10 mouse cellular contexts compared by ENCODE assay signal in genomic region chr13:31579866-31580265, GRCm38 (mm10). TPM values are rescaled to one million over a fixed set of nuclear protein-coding genes. Genes with fewer than 3 reads are reported as not detected.
DNase-seq lines count a peak whose midpoint lies in the region; ATAC-seq and TF ChIP-seq lines count a peak whose summit lies in the region.
"Had no signal": no experiment of that assay in that cellular context is flagged by ENCODE, and none has a peak within 500 bp of the region (broad histone marks: within the 10 kb centered on the region; RNA-seq: fewer than 3 reads in every experiment).

No protein-coding gene starts in this region.

- peak overlapping the region; percentile 32; the same call in 1 of the 2 replicates for H3K4me2 ChIP-seq in intestine, postnatal 0 days (replicated peaks; ENCODE audit: low read depth)
- H3K4me2 ChIP-seq in liver, postnatal 0 days (ENCODE audit: low read depth, low read length) = no peak overlapping the region
- H3K4me2 ChIP-seq in stomach, embryonic 16.5 days (ENCODE audit: low read depth, low read length) = peak overlapping the region; percentile 33
- H3K4me2 ChIP-seq: heart, embryonic 15.5 days; limb, embryonic 15.5 days had no signal

- no peak for TF ChIP-seq EP300 in liver, postnatal 0 days (IDR thresholded peaks at IDR 0.05; ENCODE audit: low read depth)

- no peaks in the 10 kb centered on the region for H3K36me3 ChIP-seq in thymus, adult 2 months (ENCODE audit: control insufficient read depth, insufficient read depth, low read length)
- no peaks in the 10 kb centered on the region for H3K36me3 ChIP-seq in intestine, postnatal 0 days (ENCODE audit: control insufficient read depth, insufficient read depth)
- no peaks in the 10 kb centered on the region for H3K36me3 ChIP-seq in liver, postnatal 0 days (replicated peaks; ENCODE audit: insufficient read depth, low read length)
- H3K36me3 ChIP-seq in stomach, embryonic 16.5 days (ENCODE audit: control insufficient read depth, insufficient read depth, low read length) = no peaks in the 10 kb centered on the region
- H3K36me3 ChIP-seq: heart, embryonic 15.5 days; limb, embryonic 15.5 days had no signal

- no peaks in the 10 kb centered on the region for H3K9me3 ChIP-seq in intestine, postnatal 0 days (ENCODE audit: control insufficient read depth)
- H3K9me3 ChIP-seq in liver, postnatal 0 days (ENCODE audit: low read length) = no peaks in the 10 kb centered on the region
- H3K9me3 ChIP-seq in stomach, embryonic 16.5 days (replicated peaks; ENCODE audit: control insufficient read depth, low read length) = no peaks in the 10 kb centered on the region
- H3K9me3 ChIP-seq: heart, embryonic 15.5 days; limb, embryonic 15.5 days had no signal

- TF ChIP-seq CTCF in thymus, adult 2 months (IDR thresholded peaks at IDR 0.05; ENCODE audit: borderline replicate concordance, control insufficient read depth, extremely low read depth, insufficient read depth, low read length, poor library complexity) = no peak
- peak; percentile 91 for TF ChIP-seq CTCF in intestine, postnatal 0 days (IDR thresholded peaks at IDR 0.05; ENCODE audit: low read depth)
- peak; percentile 79 for TF ChIP-seq CTCF in liver, postnatal 0 days (IDR thresholded peaks at IDR 0.05; ENCODE audit: low read depth)

- no peak overlapping the region for H3K9ac ChIP-seq in intestine, postnatal 0 days (ENCODE audit: low read depth, low read length)
- H3K9ac ChIP-seq in liver, postnatal 0 days (replicated peaks) = no peak overlapping the region
- H3K9ac ChIP-seq in stomach, embryonic 16.5 days (ENCODE audit: low read length) = no peak overlapping the region
- H3K9ac ChIP-seq: heart, embryonic 15.5 days; limb, embryonic 15.5 days had no signal

- no peak for TF ChIP-seq POLR2A in thymus, adult 2 months (IDR thresholded peaks at IDR 0.05; ENCODE audit: control insufficient read depth, extremely low read depth, insufficient read depth, low read length, poor library complexity)

- H3K4me3 ChIP-seq in thymus, adult 2 months (ENCODE audit: control insufficient read depth, insufficient read depth, low read length) = no peak overlapping the region
- H3K4me3 ChIP-seq in intestine, postnatal 0 days (ENCODE audit: low read depth, low read length) = no peak overlapping the region
- no peak overlapping the region for H3K4me3 ChIP-seq in liver, postnatal 0 days (ENCODE audit: low read depth, low read length)
- H3K4me3 ChIP-seq in stomach, embryonic 16.5 days (replicated peaks; ENCODE audit: low read length) = no peak overlapping the region
- H3K4me3 ChIP-seq: heart, embryonic 15.5 days; limb, embryonic 15.5 days had no signal

- peak; percentile 3 for DNase-seq in thymus, postnatal 25 days
- no peak for DNase-seq in thymus, adult 2 months
- DNase-seq in liver, postnatal 0 days = peak; percentile 74
- DNase-seq: layer of hippocampus, adult 9-11 months had no signal

- ATAC-seq in intestine, postnatal 0 days = peak; percentile 72
- peak; percentile 74 for ATAC-seq in liver, postnatal 0 days
- peak; percentile 67; the same call in 1 of the 2 replicates for ATAC-seq in stomach, embryonic 16.5 days (ENCODE audit: insufficient read depth, low FRiP score)
- ATAC-seq in megakaryocyte progenitor cell, adult 5-6 weeks (replicated peaks; ENCODE audit: poor library complexity) = no peak
- ATAC-seq in erythroid progenitor cell, adult 5-6 weeks (replicated peaks; ENCODE audit: low FRiP score, poor library complexity, severe bottlenecking) = no peak

- WGBS in thymus, adult 2 months = 65% methylated on average over 9 of the region's 9 CpGs
- WGBS in intestine, postnatal 0 days = 38% methylated on average over 9 of the region's 9 CpGs
- WGBS in liver, postnatal 0 days (ENCODE audit: insufficient replicate concordance) = 43% methylated on average over 9 of the region's 9 CpGs
- 51% methylated on average over 9 of the region's 9 CpGs for WGBS in stomach, embryonic 16.5 days

- H3K27ac ChIP-seq in thymus, adult 2 months (ENCODE audit: control insufficient read depth, insufficient read depth, low read length) = no peak overlapping the region
- H3K27ac ChIP-seq in intestine, postnatal 0 days (ENCODE audit: low read depth, low read length) = no peak overlapping the region
- H3K27ac ChIP-seq in liver, postnatal 0 days (ENCODE audit: low read depth) = no peak overlapping the region
- peak overlapping the region; percentile 21; the same call in 1 of the 2 replicates for H3K27ac ChIP-seq in stomach, embryonic 16.5 days (ENCODE audit: low read length)
- H3K27ac ChIP-seq: heart, embryonic 15.5 days; limb, embryonic 15.5 days had no signal

- no peaks in the 10 kb centered on the region for H3K4me1 ChIP-seq in thymus, adult 2 months (replicated peaks; ENCODE audit: control insufficient read depth, insufficient read depth, low read length)
- no peaks in the 10 kb centered on the region for H3K4me1 ChIP-seq in intestine, postnatal 0 days (replicated peaks; ENCODE audit: control insufficient read depth, insufficient read depth, low read length)
- peaks cover 2% of the 10 kb centered on the region; the same call in 1 of the 2 replicates for H3K4me1 ChIP-seq in liver, postnatal 0 days (ENCODE audit: insufficient read depth)
- no peaks in the 10 kb centered on the region for H3K4me1 ChIP-seq in stomach, embryonic 16.5 days (ENCODE audit: control insufficient read depth, insufficient read depth, low read length)
- H3K4me1 ChIP-seq: heart, embryonic 15.5 days had no signal

- no peaks in the 10 kb centered on the region for H3K27me3 ChIP-seq in thymus, adult 2 months (ENCODE audit: control insufficient read depth, insufficient read depth, low read length)
- no peaks in the 10 kb centered on the region for H3K27me3 ChIP-seq in intestine, postnatal 0 days (replicated peaks; ENCODE audit: control insufficient read depth, insufficient read depth, low read length)
- H3K27me3 ChIP-seq in liver, postnatal 0 days (ENCODE audit: insufficient read depth, low read length) = no peaks in the 10 kb centered on the region
- no peaks in the 10 kb centered on the region for H3K27me3 ChIP-seq in stomach, embryonic 16.5 days (ENCODE audit: control insufficient read depth, insufficient read depth, low read length)

RNA-seq across cellular contexts. Expression of gene A530084C06Rik, which starts 20.7 kb away (rescaled TPM):
- 0.13 and 0.19 TPM in 2 replicates for polyA plus RNA-seq in thymus, adult 2 months (2012; rRNA removed)
- polyA plus RNA-seq in intestine, postnatal 0 days (2015; fragmentation: Nextera tagmentation; extraction: Ambion mirVana) = not detected in 2 replicates
- not detected in 2 replicates for polyA plus RNA-seq in liver, postnatal 0 days (2015; fragmentation: Nextera tagmentation; extraction: Ambion mirVana)
- polyA plus RNA-seq in stomach, embryonic 16.5 days (2015; fragmentation: Nextera tagmentation; extraction: Ambion mirVana) = not detected in 2 replicates
- total RNA-seq in megakaryocyte progenitor cell, adult 5-6 weeks (2015) = not detected in 2 replicates
- not detected in 2 replicates for total RNA-seq in megakaryocyte progenitor cell, adult 5-6 weeks (2017)
- not detected in 2 replicates for total RNA-seq in erythroid progenitor cell, adult 5-6 weeks (2015; ENCODE audit: low replicate concordance)
- not detected in 2 replicates for total RNA-seq in erythroid progenitor cell, adult 5-6 weeks (2017; ENCODE audit: low replicate concordance)
- polyA plus RNA-seq: heart, embryonic 15.5 days; limb, embryonic 15.5 days had no signal

RNA-seq across cellular contexts. Expression of gene Foxq1, which starts 23.9 kb away (rescaled TPM):
- polyA plus RNA-seq in thymus, adult 2 months (2012; rRNA removed) = 1.8 and 2.1 TPM in 2 replicates
- polyA plus RNA-seq in intestine, postnatal 0 days (2015; fragmentation: Nextera tagmentation; extraction: Ambion mirVana) = 8.5 and 9.6 TPM in 2 replicates
- polyA plus RNA-seq in liver, postnatal 0 days (2015; fragmentation: Nextera tagmentation; extraction: Ambion mirVana) = 3.4 and 4.6 TPM in 2 replicates
- polyA plus RNA-seq in stomach, embryonic 16.5 days (2015; fragmentation: Nextera tagmentation; extraction: Ambion mirVana) = 8.9 and 9.6 TPM in 2 replicates
- total RNA-seq in megakaryocyte progenitor cell, adult 5-6 weeks (2015) = not detected in 2 replicates
- total RNA-seq in megakaryocyte progenitor cell, adult 5-6 weeks (2017) = 0.10 TPM in 1 of 2 replicates, not detected in the other
- total RNA-seq in erythroid progenitor cell, adult 5-6 weeks (2015; ENCODE audit: low replicate concordance) = not detected in 2 replicates
- not detected in 2 replicates for total RNA-seq in erythroid progenitor cell, adult 5-6 weeks (2017; ENCODE audit: low replicate concordance)

RNA-seq across cellular contexts. Expression of gene Foxf2, which starts 45.8 kb away (rescaled TPM):
- 0.20 and 0.28 TPM in 2 replicates for polyA plus RNA-seq in thymus, adult 2 months (2012; rRNA removed)
- polyA plus RNA-seq in intestine, postnatal 0 days (2015; fragmentation: Nextera tagmentation; extraction: Ambion mirVana) = 9.3 and 10.6 TPM in 2 replicates
- polyA plus RNA-seq in liver, postnatal 0 days (2015; fragmentation: Nextera tagmentation; extraction: Ambion mirVana) = not detected in 2 replicates
- 11.9 and 12.2 TPM in 2 replicates for polyA plus RNA-seq in stomach, embryonic 16.5 days (2015; fragmentation: Nextera tagmentation; extraction: Ambion mirVana)
- not detected in 2 replicates for total RNA-seq in megakaryocyte progenitor cell, adult 5-6 weeks (2015)
- not detected in 2 replicates for total RNA-seq in megakaryocyte progenitor cell, adult 5-6 weeks (2017)
- total RNA-seq in erythroid progenitor cell, adult 5-6 weeks (2015; ENCODE audit: low replicate concordance) = not detected in 2 replicates
- not detected in 2 replicates for total RNA-seq in erythroid progenitor cell, adult 5-6 weeks (2017; ENCODE audit: low replicate concordance)

Comparison
In these comparisons a context has a peak if more than half of its experiments do, and no peak if none do; other contexts are left out.
1. ATAC-seq: peak in intestine, postnatal 0 days (single experiment), liver, postnatal 0 days (single experiment) and stomach, embryonic 16.5 days (single experiment); none in megakaryocyte progenitor cell, adult 5-6 weeks (single experiment) and erythroid progenitor cell, adult 5-6 weeks (single experiment).